Mouse (Mus musculus) forebrain, embryonic 13.5 days (tissue): Measurements from ENCODE around the gene Cd300lb. TPM values are rescaled to one million over a fixed set of nuclear protein-coding genes. Genes with fewer than 3 reads are reported as not detected.

ENCODE experiments used
- ATAC-seq: fragments of 200-750 bp; cut with Nextera tagmentation; 2 replicates; pipeline ENCODE4 v1.8.0; 2017
- H3K27ac ChIP-seq: fragments of 300-500 bp; sonication (generic); 2 replicates; pipeline ENCODE4 v1.5.1; 2015; ENCODE audit warnings: inconsistent platforms, mild to moderate bottlenecking, moderate library complexity
- H3K27me3 ChIP-seq: fragments of 300-500 bp; sonication (generic); 2 replicates; pipeline ENCODE4 v1.6.1; 2015; ENCODE audit warnings: mild to moderate bottlenecking, inconsistent platforms
- H3K36me3 ChIP-seq: fragments of 300-500 bp; sonication (generic); 2 replicates; pipeline ENCODE4 v1.6.1; 2015; ENCODE audit warnings: mild to moderate bottlenecking, inconsistent platforms; ENCODE audit not compliant: poor library complexity, severe bottlenecking
- H3K4me1 ChIP-seq: fragments of 300-500 bp; sonication (generic); 2 replicates; pipeline ENCODE4 v1.6.1; 2015; ENCODE audit warnings: inconsistent platforms
- H3K4me2 ChIP-seq: fragments of 300-500 bp; sonication (generic); 2 replicates; pipeline ENCODE4 v1.6.1; 2015; ENCODE audit warnings: inconsistent platforms, mild to moderate bottlenecking, moderate library complexity
- H3K4me3 ChIP-seq: fragments of 300-500 bp; sonication (generic); 2 replicates; pipeline ENCODE4 v1.5.1; 2015; ENCODE audit warnings: mild to moderate bottlenecking, inconsistent platforms
- H3K9ac ChIP-seq: fragments of 300-500 bp; sonication (generic); 2 replicates; pipeline ENCODE4 v1.6.1; 2015; ENCODE audit warnings: mild to moderate bottlenecking, inconsistent platforms
- H3K9me3 ChIP-seq: fragments of 300-500 bp; sonication (generic); replicated peaks from 2 replicates; pipeline ENCODE4 v1.6.1; 2016; ENCODE audit warnings: inconsistent platforms
- WGBS: fragments of 180-500 bp; shearing (Covaris S2); methylation state at CpG from one replicate; pipeline ENCODE4 v1.1.7; 2015; 5-methylcytosine and 5-hydroxymethylcytosine counted together
- polyA plus RNA-seq: library from polyadenylated mRNA; unstranded; fragments of >200 nt; fragmentation: Nextera tagmentation; extraction: Ambion mirVana; gene quantifications from 2 replicates; pipeline ENCODE4 v1.2.1, GENCODE M21; 2015

Cd300lb gene
- polyA plus RNA-seq, 1 experiment from 2014 or later, result 0.08 TPM

DNA sequence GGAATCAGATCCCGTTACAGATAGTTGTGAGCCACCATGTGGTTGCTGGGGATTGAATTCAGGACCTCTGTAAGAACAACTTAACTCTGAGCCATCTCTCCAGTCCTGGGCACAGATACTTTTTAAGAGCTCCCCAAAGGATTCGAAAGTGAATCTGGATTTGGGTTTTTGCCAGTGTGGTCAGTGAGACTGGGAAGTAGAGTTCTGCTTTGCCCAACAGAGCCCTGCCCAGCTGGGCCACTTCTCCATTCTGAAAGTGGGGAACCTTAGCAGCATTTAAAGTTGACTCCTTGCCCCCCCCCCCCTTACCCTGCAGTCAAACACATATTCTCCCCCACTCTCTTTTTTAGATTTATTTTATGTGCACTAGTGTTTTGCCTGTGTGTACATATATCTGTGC lies 54.5 kb downstream of the Cd300lb start:
- H3K9ac ChIP-seq, result no peak overlapping the region
- 78% methylated on average over 2 of the region's 2 CpGs for WGBS
- no peaks in the 10 kb centered on the region for H3K9me3 ChIP-seq
- no peaks in the 10 kb centered on the region for H3K27me3 ChIP-seq
- no peaks in the 10 kb centered on the region for H3K4me1 ChIP-seq
- no peak for ATAC-seq
- H3K36me3 ChIP-seq, result no peaks in the 10 kb centered on the region
- H3K4me2 ChIP-seq, result no peak overlapping the region
- no peak overlapping the region for H3K27ac ChIP-seq
- H3K4me3 ChIP-seq, result no peak overlapping the region

DNA sequence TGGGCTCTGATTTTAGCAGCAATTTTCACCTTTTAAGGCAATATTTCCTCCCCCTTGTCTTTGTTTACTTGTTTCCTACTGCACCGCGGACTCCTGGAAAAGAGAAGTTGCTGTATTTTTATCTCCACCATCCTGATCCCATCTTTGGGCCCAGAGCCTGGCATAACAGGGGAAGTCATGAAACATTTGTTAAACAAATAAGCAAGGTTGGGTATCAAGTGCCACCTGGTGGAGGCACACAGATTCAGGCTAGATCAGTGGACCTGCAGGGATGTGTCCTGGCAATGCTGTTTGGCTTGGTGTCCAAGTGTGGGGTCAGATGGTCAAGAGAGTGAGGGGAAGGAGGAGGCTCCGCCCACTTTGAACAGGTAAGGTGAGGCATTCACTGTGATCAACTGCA lies 57.0 kb downstream of the Cd300lb start:
- Histone ChIP-seq H3K36me3 (no peaks in the 10 kb centered on the region), H3K4me3 (no peak overlapping the region), H3K4me1 (peaks cover 10% of the 10 kb centered on the region), H3K27ac (no peak overlapping the region), H3K27me3 (no peaks in the 10 kb centered on the region), H3K9ac (no peak overlapping the region), H3K9me3 (no peaks in the 10 kb centered on the region), H3K4me2 (no peak overlapping the region)
- no peak for ATAC-seq
- 72% methylated on average over 3 of the region's 3 CpGs for WGBS

DNA sequence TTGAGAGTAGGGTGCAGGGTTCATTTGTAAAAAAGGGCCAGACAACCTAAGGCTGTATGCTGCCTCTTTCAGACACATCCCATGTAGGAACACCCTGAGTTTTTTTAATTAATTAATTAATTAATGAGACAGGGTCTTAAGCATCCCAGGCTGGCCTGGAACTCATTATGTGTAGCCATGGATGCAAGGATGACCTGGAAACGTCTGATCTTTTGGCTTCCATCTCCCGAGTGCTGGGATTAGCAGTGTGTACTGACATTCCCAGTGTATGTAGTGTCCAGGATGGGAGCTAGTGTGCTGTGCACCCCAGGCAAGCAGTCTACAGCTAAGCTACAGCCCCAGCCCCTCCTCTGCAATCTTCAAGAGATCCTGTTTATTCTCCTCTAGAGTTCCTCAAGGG lies 57.6 kb downstream of the Cd300lb start:
- Histone ChIP-seq H3K4me2 (no peak overlapping the region), H3K4me3 (no peak overlapping the region), H3K36me3 (no peaks in the 10 kb centered on the region), H3K9ac (no peak overlapping the region), H3K4me1 (peaks cover 10% of the 10 kb centered on the region), H3K27me3 (no peaks in the 10 kb centered on the region), H3K9me3 (no peaks in the 10 kb centered on the region), H3K27ac (no peak overlapping the region)
- no peak for ATAC-seq
- WGBS, result 26% methylated on average over 2 of the region's 2 CpGs

DNA sequence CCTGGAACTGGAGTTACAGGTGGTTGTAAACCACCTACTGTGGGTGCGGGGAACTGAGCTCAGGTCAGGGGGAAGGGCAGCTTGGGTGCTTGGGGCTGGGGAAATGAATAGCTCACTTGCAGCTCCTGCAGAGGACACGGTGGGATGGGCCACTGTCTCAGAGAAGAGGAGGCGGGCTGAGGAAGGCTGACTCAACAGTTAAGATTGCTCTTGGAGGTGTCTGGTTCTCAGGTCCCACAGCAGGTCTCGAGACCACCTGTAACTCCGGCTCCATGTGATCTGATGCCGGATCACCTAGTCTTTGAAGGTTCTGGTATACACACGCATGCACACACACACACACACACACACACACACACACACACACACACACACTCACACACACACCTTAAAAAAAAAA lies 58.0 kb downstream of the Cd300lb start:
- no peak overlapping the region for H3K9ac ChIP-seq
- no peak for ATAC-seq
- no peaks in the 10 kb centered on the region for H3K9me3 ChIP-seq
- H3K27me3 ChIP-seq, result no peaks in the 10 kb centered on the region
- H3K4me3 ChIP-seq, result no peak overlapping the region
- H3K4me2 ChIP-seq, result no peak overlapping the region
- no peak overlapping the region for H3K27ac ChIP-seq
- 55% methylated on average over 7 of the region's 7 CpGs for WGBS
- H3K36me3 ChIP-seq, result no peaks in the 10 kb centered on the region
- peaks cover 10% of the 10 kb centered on the region for H3K4me1 ChIP-seq

DNA sequence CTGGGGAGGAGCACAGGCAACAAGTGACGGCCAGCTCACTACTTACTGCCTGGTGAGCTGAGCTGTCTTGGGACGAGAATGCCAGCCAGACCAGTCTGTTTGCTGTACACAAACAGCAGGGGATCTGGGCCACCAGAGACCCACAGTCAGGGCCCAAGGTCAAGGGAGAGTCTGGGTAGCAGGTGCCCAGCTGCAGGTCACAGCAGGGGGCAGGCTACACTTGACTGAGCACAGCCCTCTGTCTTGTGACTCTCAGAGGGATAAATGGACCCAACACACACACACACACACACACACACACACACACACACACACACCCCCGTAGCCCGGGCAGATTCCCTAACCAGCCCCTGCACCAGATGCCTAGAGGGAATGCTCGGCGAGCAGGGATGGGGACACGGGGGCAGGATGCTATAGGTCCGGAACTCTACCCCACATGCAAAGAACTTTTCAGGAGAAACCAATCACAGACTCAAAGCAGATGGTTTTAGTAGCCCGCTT lies 58.8 kb downstream of the Cd300lb start:
- ATAC-seq, result no peak
- Histone ChIP-seq H3K9ac (no peak overlapping the region), H3K27ac (no peak overlapping the region), H3K4me1 (peaks cover 10% of the 10 kb centered on the region), H3K4me2 (no peak overlapping the region), H3K36me3 (no peaks in the 10 kb centered on the region), H3K9me3 (no peaks in the 10 kb centered on the region), H3K4me3 (no peak overlapping the region), H3K27me3 (no peaks in the 10 kb centered on the region)
- WGBS, result 21% methylated on average over 9 of the region's 9 CpGs

DNA sequence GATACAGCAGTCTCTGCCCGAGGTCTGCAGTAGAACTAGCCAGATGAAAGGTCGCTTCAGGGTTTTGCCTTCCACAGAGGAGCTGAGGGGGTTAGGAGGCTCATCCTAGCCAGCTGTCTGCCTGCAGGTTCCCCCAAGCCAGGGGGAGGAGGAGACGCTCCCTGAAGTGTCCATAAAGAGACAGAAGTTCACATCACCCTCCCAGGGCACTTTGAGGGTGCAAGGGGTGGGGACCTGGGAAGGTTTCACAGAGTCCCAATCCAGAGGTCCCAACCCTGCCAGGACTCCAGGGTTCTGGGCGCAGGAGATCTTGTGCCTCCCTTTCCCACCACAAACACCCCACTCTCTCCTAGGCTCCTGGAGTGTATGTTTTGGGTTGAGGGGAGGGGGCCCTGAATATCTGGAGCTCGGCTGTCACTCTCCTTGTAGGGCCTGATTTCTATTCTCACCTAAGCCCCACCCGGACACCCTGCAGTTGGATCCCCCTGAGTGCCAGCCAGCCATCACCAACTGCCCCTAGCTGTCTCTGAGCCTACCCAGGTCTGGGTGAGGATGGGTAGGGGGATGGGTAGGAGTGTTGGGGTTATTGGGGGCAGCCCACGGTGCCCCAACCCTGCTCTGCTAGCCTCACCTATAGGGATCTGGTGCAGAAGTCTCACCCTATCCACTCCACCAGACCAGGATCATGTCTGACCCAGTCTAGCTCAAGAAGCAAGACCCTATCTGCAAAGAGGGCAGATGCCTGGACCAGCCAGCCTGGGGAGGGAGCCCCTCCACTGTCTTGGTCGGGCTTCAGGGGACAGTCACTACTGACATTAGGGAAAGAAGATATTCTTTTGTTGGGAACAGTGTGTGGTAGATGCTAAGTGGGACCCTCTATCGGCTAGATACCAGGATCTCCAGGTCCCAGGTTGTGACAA lies 59.7 kb downstream of the Cd300lb start:
- Histone ChIP-seq H3K9me3 (no peaks in the 10 kb centered on the region), H3K9ac (no peak overlapping the region), H3K27me3 (no peaks in the 10 kb centered on the region), H3K4me3 (no peak overlapping the region), H3K36me3 (no peaks in the 10 kb centered on the region), H3K4me1 (peaks cover 10% of the 10 kb centered on the region), H3K27ac (no peak overlapping the region), H3K4me2 (no peak overlapping the region)
- WGBS, result 63% methylated on average over 9 of the region's 9 CpGs
- ATAC-seq, result no peak

DNA sequence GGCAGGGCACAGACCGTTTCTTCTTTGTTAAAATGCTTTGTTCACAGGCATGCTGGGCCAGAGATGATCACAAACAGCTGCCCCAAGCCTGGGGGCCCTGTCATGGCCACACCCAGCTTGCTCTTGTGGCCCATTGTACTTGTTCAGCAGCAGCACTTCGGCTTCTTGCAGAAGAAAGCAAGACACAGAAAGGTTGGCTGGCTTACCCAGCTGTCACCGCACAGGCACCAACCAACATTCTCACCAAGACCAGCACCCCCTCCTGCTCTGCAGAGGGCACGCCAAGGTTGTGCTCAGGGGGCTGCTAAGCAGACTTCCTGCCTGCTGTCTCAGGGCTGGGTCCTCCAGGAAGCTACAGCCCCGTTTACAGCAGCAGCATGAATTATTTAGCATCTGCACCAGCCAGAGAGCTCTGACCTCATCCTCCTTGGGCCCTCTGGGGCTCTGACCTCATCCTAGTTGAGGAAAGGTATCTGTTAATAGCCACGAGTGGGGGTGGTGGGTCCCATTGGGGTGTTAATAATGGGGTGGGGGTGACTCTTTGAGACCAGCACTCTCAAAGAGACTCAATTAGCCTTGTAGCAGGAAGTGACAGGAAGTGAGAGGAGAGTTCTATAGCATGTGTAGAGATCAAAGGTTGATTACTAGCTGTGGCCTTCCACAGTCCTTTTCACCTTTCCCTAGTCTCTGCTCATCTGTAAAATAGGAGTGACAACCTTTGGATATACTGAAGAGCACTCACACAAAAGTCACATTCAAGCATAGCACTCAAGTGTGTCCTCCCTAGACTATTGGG lies 61.0 kb downstream of the Cd300lb start:
- Histone ChIP-seq H3K36me3 (no peaks in the 10 kb centered on the region), H3K9me3 (no peaks in the 10 kb centered on the region), H3K9ac (no peak overlapping the region), H3K27me3 (no peaks in the 10 kb centered on the region), H3K4me1 (peaks cover 10% of the 10 kb centered on the region), H3K4me2 (no peak overlapping the region), H3K4me3 (no peak overlapping the region), H3K27ac (no peak overlapping the region)
- ATAC-seq, result no peak
- 20% methylated on average over 6 of the region's 6 CpGs for WGBS

Other genes starting within 250 kb of the Cd300lb start
- 1.8 and 3.7 TPM in 2 replicates for gene Dnaic2, start 207.0 kb downstream of the Cd300lb start, polyA plus RNA-seq
- 0.36 and 1.3 TPM in 2 replicates for gene Kif19a, start 169.0 kb downstream of the Cd300lb start, polyA plus RNA-seq
- gene Btbd17, start 138.4 kb downstream of the Cd300lb start, polyA plus RNA-seq, result 25.8 and 27.1 TPM in 2 replicates
- gene Gpr142, start 135.5 kb downstream of the Cd300lb start, polyA plus RNA-seq, result not detected in 2 replicates
- gene Gprc5c, start 83.2 kb downstream of the Cd300lb start, polyA plus RNA-seq, result 4.6 and 5.0 TPM in 2 replicates
- 0.49 TPM in 2 replicates for gene Cd300a, start 44.3 kb downstream of the Cd300lb start, polyA plus RNA-seq
- gene Cd300c, start 34.8 kb upstream of the Cd300lb start, polyA plus RNA-seq, result not detected in 2 replicates
- gene Cd300ld, start 55.5 kb upstream of the Cd300lb start, polyA plus RNA-seq, result not detected in 2 replicates
- 0.49 and 0.73 TPM in 2 replicates for gene Cd300c2, start 67.5 kb upstream of the Cd300lb start, polyA plus RNA-seq
- gene Cd300ld2, start 81.8 kb upstream of the Cd300lb start, polyA plus RNA-seq, result not detected in 2 replicates
- not detected in 2 replicates for gene Cd300ld4, start 92.6 kb upstream of the Cd300lb start, polyA plus RNA-seq
- not detected in 2 replicates for gene Cd300ld5, start 103.4 kb upstream of the Cd300lb start, polyA plus RNA-seq
- gene Cd300ld3, start 114.0 kb upstream of the Cd300lb start, polyA plus RNA-seq, result not detected in 2 replicates
- gene Cd300e, start 127.8 kb upstream of the Cd300lb start, polyA plus RNA-seq, result not detected in 2 replicates
- gene Rab37, start 157.0 kb upstream of the Cd300lb start, polyA plus RNA-seq, result 0.60 and 0.76 TPM in 2 replicates
- gene Cd300lf, start 199.6 kb upstream of the Cd300lb start, polyA plus RNA-seq, result 0.11 TPM in 1 of 2 replicates, not detected in the other
- gene Slc9a3r1, start 229.0 kb upstream of the Cd300lb start, polyA plus RNA-seq, result 28.8 TPM in 2 replicates